Mouse (Mus musculus): ENCODE measurements around the gene Gbf1.

DNA sequence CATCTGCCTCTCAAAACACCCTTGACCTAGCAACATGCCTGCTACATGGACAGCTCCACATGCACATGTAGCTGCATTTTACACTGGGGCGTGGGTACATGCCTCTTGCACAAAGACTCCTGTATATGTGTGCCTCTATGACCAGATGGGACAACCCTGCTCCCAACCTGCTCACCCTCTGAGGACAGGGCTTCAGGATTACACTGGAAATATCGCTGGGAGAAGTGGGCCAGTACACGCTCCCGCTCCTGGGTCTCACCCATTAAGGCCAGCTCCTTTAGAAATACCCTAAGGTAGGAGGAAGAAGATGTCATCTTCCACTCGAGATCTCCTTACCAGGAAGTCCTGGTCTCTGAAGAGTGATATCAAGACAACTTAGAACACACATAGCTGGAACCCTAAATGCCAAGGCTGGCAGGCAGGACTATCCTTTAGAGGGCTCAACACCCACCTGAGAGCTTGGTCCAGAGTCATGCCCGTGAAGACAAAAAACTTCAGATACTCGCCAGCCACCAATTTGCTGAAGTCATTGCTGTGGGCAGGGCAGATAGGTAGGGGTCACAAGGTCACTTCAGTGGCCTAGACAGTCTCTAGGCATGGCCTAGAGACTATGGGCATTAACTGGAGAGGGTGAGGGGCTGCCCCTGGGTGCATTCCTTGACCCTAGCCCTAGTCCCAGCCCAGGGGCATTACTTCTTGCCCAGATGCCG lies 167.9 kb downstream of the Gbf1 start:
- TF ChIP-seq POLR2A (IDR thresholded peaks at IDR 0.05; ENCODE audit: insufficient read length, low read depth): no peak
- no peak for TF ChIP-seq MYOD1 (IDR thresholded peaks at IDR 0.05; ENCODE audit: control insufficient read depth in 1 of 3, insufficient read length in 2 of 3, low read depth in 2 of 3)
- no peak for TF ChIP-seq MAX (IDR thresholded peaks at IDR 0.05; ENCODE audit: low read depth)
- no peak for TF ChIP-seq TCF12 (IDR thresholded peaks at IDR 0.05; ENCODE audit: insufficient read depth, poor library complexity, severe bottlenecking)
- TF ChIP-seq USF1 (IDR thresholded peaks at IDR 0.05; ENCODE audit: low read depth): no peak
- TF ChIP-seq E2F4 (IDR thresholded peaks at IDR 0.05; ENCODE audit: insufficient read depth): no peak
- no peak for TF ChIP-seq CEBPB (IDR thresholded peaks at IDR 0.05; ENCODE audit: insufficient read depth, poor library complexity, severe bottlenecking)
